Mouse (Mus musculus): ENCODE measurements around the gene Copg2. TPM values are rescaled to one million over a fixed set of nuclear protein-coding genes. Genes with fewer than 3 reads are reported as not detected.

Gene Copg2
- polyA plus RNA-seq (2015; fragmentation: Nextera tagmentation; extraction: Ambion mirVana), result 27.8 and 28.2 TPM in 2 replicates

DNA sequence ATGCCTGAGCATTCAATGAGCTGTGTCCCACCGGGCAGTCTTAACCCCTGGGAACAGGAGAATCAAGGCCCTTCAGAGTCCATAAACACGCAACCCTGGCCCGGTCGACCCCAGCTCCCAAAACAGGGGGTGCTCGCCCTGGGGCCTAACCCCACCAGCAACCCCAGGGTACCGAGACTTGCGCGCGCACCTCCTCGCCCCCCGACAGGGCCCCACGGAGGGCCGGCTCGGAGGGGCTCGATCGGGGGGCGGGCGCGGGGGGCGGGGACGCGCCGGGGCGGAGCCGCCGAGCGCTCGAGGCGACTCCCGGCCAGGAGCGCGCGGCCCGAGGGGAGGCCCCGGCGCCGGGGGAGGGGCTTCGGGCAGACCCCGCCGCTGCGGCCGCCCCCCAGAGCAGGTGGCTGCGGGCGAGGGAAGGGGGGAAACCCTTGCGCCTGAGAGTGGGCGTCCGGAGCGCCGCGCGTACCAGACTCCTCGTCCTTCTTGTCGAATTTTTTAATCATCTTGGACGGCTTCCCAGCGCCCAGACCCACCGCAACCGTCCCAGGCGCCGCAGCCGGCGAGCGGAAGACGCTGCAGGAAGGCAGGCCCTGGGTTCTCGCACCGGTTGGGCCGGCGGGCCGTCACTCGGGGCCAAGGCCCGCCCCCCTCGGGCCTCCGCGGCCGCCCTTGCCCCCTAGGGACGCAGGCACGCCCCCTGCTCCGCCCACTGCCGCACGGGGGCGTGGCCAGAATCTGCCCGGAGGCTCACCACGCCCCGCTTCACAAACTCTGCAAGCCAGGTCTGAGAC, at the start of gene Copg2:
Gene Copg2, minus strand, starts transcription at position 600 of the 791 bp plus-strand sequence.
- Histone ChIP-seq H3K9ac (peak within 1 kb of the TSS; percentile 74), H3K4me3 (peak within 1 kb of the TSS; percentile 80), H3K27ac (replicated peaks) (peak within 1 kb of the TSS; percentile 96), H3K4me1 (replicated peaks) (peaks cover 15% of the 10 kb centered on the region), H3K4me2 (peak within 1 kb of the TSS; percentile 69), H3K9me3 (no peaks in the 10 kb centered on the region), H3K36me3 (no peaks in the 10 kb centered on the region), H3K27me3 (no peaks in the 10 kb centered on the region)
- ATAC-seq (ENCODE audit: low FRiP score, low read depth), result peak; percentile 98
- under 1% methylated on average over 82 of the region's 83 CpGs for WGBS

DNA sequence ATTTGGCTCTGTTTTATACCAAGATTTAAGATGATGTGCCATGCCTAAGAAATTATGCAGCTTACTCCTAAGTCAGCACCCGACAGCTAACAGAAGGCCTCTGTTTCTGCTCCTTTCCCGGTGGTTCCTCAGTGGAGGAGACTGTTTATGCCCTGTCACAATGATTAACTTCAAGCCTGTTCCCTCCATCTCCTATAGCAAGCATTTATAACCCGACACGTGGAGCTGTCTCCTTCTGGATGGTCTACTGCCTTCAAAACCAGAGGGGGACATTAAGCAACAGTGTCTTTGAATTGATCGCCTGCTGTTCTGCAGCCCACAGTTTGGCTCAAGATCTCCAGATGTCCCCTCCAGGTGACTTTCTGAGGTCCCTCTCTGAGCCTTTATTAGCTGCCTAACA, 42.7 kb upstream of the Copg2 start:
- Histone ChIP-seq H3K36me3 (no peaks in the 10 kb centered on the region), H3K27me3 (no peaks in the 10 kb centered on the region), H3K4me2 (no peak overlapping the region), H3K27ac (replicated peaks) (no peak overlapping the region), H3K4me1 (replicated peaks) (no peaks in the 10 kb centered on the region), H3K9me3 (no peaks in the 10 kb centered on the region), H3K9ac (no peak overlapping the region), H3K4me3 (no peak overlapping the region)
- ATAC-seq (ENCODE audit: low FRiP score, low read depth), result no peak
- 68% methylated on average over 5 of the region's 5 CpGs for WGBS

- no peaks in the 10 kb centered on the region for H3K9me3 ChIP-seq
- no peak overlapping the region for H3K9ac ChIP-seq
- no peak for ATAC-seq (ENCODE audit: low FRiP score, low read depth)
- no peak overlapping the region for H3K4me2 ChIP-seq
- WGBS, result 49% methylated on average over 2 of the region's 2 CpGs
- no peak overlapping the region for H3K27ac ChIP-seq (replicated peaks)
- no peak overlapping the region for H3K4me3 ChIP-seq
- H3K4me1 ChIP-seq (replicated peaks), result peaks cover 3% of the 10 kb centered on the region; the same call in 1 of the 2 replicates
- no peaks in the 10 kb centered on the region for H3K27me3 ChIP-seq
- no peaks in the 10 kb centered on the region for H3K36me3 ChIP-seq
These were observed 26.2 kb upstream of the Copg2 start for GRCm38 (mm10) chr6:30922821-30923220.

DNA sequence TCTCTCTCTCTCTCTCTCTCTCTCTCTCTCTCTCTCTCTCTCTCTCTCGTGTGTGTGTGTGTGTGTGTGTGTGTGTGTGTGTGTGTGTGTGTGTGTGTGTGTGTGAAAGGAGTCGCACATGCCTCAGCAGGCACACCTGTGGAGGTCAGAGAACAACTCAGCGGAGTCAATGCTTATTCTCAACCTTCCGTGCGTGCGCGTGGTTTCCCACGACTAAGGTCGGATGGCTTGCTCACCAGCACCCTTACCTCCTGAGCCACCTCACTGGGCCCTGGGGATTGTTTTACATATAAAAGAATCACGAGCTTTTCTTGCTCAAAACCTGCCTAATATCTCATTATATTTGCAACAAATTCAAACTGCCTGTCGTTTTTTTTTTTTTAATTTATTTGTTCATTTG, 25.2 kb upstream of the Copg2 start:
- H3K4me2 ChIP-seq, result peak overlapping the region; percentile 51
- H3K9me3 ChIP-seq, result no peaks in the 10 kb centered on the region
- WGBS, result 70% methylated on average over 10 of the region's 11 CpGs
- no peaks in the 10 kb centered on the region for H3K27me3 ChIP-seq
- H3K4me3 ChIP-seq, result no peak overlapping the region
- no peak for ATAC-seq (ENCODE audit: low FRiP score, low read depth)
- no peak overlapping the region for H3K9ac ChIP-seq
- no peak overlapping the region for H3K27ac ChIP-seq (replicated peaks)
- H3K36me3 ChIP-seq, result no peaks in the 10 kb centered on the region
- H3K4me1 ChIP-seq (replicated peaks), result peaks cover 3% of the 10 kb centered on the region; the same call in 1 of the 2 replicates

GRCm38 (mm10) chr6:30920834-30921675, 24.5 kb upstream of the Copg2 start:
- H3K4me1 ChIP-seq (replicated peaks), result peaks cover 3% of the 10 kb centered on the region; the same call in 1 of the 2 replicates
- ATAC-seq (ENCODE audit: low FRiP score, low read depth), result peak; percentile 72; the same call in 1 of the 2 replicates
- H3K27ac ChIP-seq (replicated peaks), result peak overlapping the region; percentile 19; the same call in 1 of the 2 replicates
- H3K4me2 ChIP-seq, result peak overlapping the region; percentile 51
- no peaks in the 10 kb centered on the region for H3K27me3 ChIP-seq
- H3K36me3 ChIP-seq, result no peaks in the 10 kb centered on the region
- peak overlapping the region; percentile 6; the same call in 1 of the 2 replicates for H3K9ac ChIP-seq
- WGBS, result 32% methylated on average over 21 of the region's 21 CpGs
- peak overlapping the region; percentile 30 for H3K4me3 ChIP-seq
- no peaks in the 10 kb centered on the region for H3K9me3 ChIP-seq

- no peaks in the 10 kb centered on the region for H3K9me3 ChIP-seq
- H3K4me3 ChIP-seq, result no peak within 1 kb of the TSS
- H3K4me1 ChIP-seq (replicated peaks), result no peaks in the 10 kb centered on the region; the same call in 1 of the 2 replicates
- no peaks in the 10 kb centered on the region for H3K27me3 ChIP-seq
- no peak within 1 kb of the TSS for H3K4me2 ChIP-seq
- WGBS, result 93% methylated on average over 2 of the region's 2 CpGs
- H3K36me3 ChIP-seq, result no peaks in the 10 kb centered on the region
- H3K9ac ChIP-seq, result no peak within 1 kb of the TSS
- H3K27ac ChIP-seq (replicated peaks), result no peak within 1 kb of the TSS
- ATAC-seq (ENCODE audit: low FRiP score, low read depth), result no peak
These were observed 18.9 kb upstream of the Copg2 start, which contains the start of gene Tsga13 for GRCm38 (mm10) chr6:30915473-30915872. Gene Tsga13 (minus strand): TSS chr6:30915573.

- no peak overlapping the region for H3K4me2 ChIP-seq
- H3K9me3 ChIP-seq, result no peaks in the 10 kb centered on the region
- H3K4me3 ChIP-seq, result no peak overlapping the region
- H3K36me3 ChIP-seq, result no peaks in the 10 kb centered on the region
- no peak for ATAC-seq (ENCODE audit: low FRiP score, low read depth)
- WGBS, result 46% methylated on average over 3 of the region's 3 CpGs
- no peak overlapping the region for H3K9ac ChIP-seq
- H3K4me1 ChIP-seq (replicated peaks), result 0 out of 2 replicates have a peak, but pooled peaks cover 3% of the 10 kb centered on the region
- no peaks in the 10 kb centered on the region for H3K27me3 ChIP-seq
- 0 out of 2 replicates have a peak overlapping the region, but pooled peaks have one; percentile 34 for H3K27ac ChIP-seq (replicated peaks)
These were observed 11.4 kb upstream of the Copg2 start for GRCm38 (mm10) chr6:30907970-30908369.

GRCm38 (mm10) chr6:30904911-30905310, 8.3 kb upstream of the Copg2 start:
- no peak for ATAC-seq (ENCODE audit: low FRiP score, low read depth)
- 75% methylated on average over 5 of the region's 5 CpGs for WGBS
- H3K4me1 ChIP-seq (replicated peaks), result 0 out of 2 replicates have a peak, but pooled peaks cover 3% of the 10 kb centered on the region
- H3K9ac ChIP-seq, result no peak overlapping the region
- no peaks in the 10 kb centered on the region for H3K9me3 ChIP-seq
- H3K27me3 ChIP-seq, result no peaks in the 10 kb centered on the region
- no peak overlapping the region for H3K4me2 ChIP-seq
- H3K4me3 ChIP-seq, result no peak overlapping the region
- H3K27ac ChIP-seq (replicated peaks), result no peak overlapping the region
- H3K36me3 ChIP-seq, result no peaks in the 10 kb centered on the region

- 61% methylated on average over 3 of the region's 3 CpGs for WGBS
- Histone ChIP-seq H3K4me2 (no peak overlapping the region), H3K4me1 (replicated peaks) (0 out of 2 replicates have a peak, but pooled peaks cover 3% of the 10 kb centered on the region), H3K27ac (replicated peaks) (no peak overlapping the region), H3K27me3 (no peaks in the 10 kb centered on the region), H3K36me3 (no peaks in the 10 kb centered on the region), H3K9ac (no peak overlapping the region), H3K9me3 (no peaks in the 10 kb centered on the region), H3K4me3 (no peak overlapping the region)
- no peak for ATAC-seq (ENCODE audit: low FRiP score, low read depth)
These were observed 7.4 kb upstream of the Copg2 start for GRCm38 (mm10) chr6:30904033-30904432.

GRCm38 (mm10) chr6:30897520-30897919, 926 bp upstream of the Copg2 start:
- Histone ChIP-seq H3K4me2 (no peak overlapping the region), H3K9me3 (no peaks in the 10 kb centered on the region), H3K4me3 (0 out of 2 replicates have a peak overlapping the region, but pooled peaks have one; percentile 80), H3K9ac (no peak overlapping the region), H3K27ac (replicated peaks) (no peak overlapping the region), H3K27me3 (no peaks in the 10 kb centered on the region), H3K4me1 (replicated peaks) (peaks cover 15% of the 10 kb centered on the region), H3K36me3 (no peaks in the 10 kb centered on the region)
- WGBS, result 76% methylated on average over 6 of the region's 6 CpGs
- ATAC-seq (ENCODE audit: low FRiP score, low read depth), result no peak

DNA sequence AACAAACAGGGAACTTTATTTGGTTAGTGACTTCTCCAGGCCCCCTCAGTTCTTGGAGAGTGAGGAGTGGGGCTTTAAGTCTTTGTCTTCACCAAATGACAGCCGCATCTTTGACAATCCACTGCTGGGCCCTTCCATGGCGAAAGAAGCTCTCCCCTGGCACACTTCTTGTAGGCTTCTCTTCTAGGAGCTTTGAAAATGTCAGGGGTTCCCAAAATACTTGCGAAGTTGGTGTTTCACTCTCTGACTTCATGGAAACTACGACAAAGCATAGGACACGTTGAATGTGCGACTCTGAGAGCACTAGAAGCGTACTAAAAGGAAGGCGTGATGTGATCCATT, 363 bp upstream of the Copg2 start:
- H3K4me2 ChIP-seq, result peak overlapping the region; percentile 69
- WGBS, result 27% methylated on average over 8 of the region's 8 CpGs
- peak overlapping the region; percentile 74 for H3K9ac ChIP-seq
- H3K27me3 ChIP-seq, result no peaks in the 10 kb centered on the region
- no peaks in the 10 kb centered on the region for H3K36me3 ChIP-seq
- peak overlapping the region; percentile 80 for H3K4me3 ChIP-seq
- no peaks in the 10 kb centered on the region for H3K9me3 ChIP-seq
- H3K4me1 ChIP-seq (replicated peaks), result peaks cover 15% of the 10 kb centered on the region
- ATAC-seq (ENCODE audit: low FRiP score, low read depth), result no peak
- H3K27ac ChIP-seq (replicated peaks), result peak overlapping the region; percentile 96

DNA sequence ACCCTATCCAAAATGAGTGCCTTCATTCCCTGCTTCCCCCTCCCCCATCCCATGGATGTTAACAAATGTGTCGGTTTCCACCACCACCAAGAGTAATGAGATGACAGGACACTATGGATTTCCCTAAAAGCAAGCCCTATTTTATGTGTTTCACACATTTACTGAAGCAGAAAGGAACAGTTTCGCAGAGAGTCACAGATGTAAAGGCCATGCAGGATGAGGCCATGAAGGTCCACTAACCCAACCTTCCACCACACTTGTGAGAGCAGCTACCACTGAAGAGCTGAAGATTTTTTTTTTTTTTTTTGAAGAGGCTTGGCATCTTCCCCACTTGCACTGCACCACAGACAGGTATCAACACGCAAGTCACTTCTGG, 787 bp downstream of the Copg2 start:
- peak overlapping the region; percentile 80 for H3K4me3 ChIP-seq
- H3K9me3 ChIP-seq, result no peaks in the 10 kb centered on the region
- WGBS, result 14% methylated on average over 3 of the region's 3 CpGs
- H3K27me3 ChIP-seq, result no peaks in the 10 kb centered on the region
- H3K36me3 ChIP-seq, result no peaks in the 10 kb centered on the region
- H3K4me2 ChIP-seq, result peak overlapping the region; percentile 69
- 0 out of 2 replicates have a peak, but pooled peaks have one; percentile 6 for ATAC-seq (ENCODE audit: low FRiP score, low read depth)
- peak overlapping the region; percentile 96 for H3K27ac ChIP-seq (replicated peaks)
- peaks cover 15% of the 10 kb centered on the region for H3K4me1 ChIP-seq (replicated peaks)
- H3K9ac ChIP-seq, result peak overlapping the region; percentile 74
